Mouse (Mus musculus): ENCODE data around the gene Mboat1.

- no peak for TF ChIP-seq CTCF (IDR thresholded peaks at IDR 0.05; ENCODE audit: low read depth)
- no peak for TF ChIP-seq EP300 (IDR thresholded peaks at IDR 0.05; ENCODE audit: low read depth)
Observed at GRCm38 (mm10) chr13:30154264-30154663, 18.0 kb downstream of the Mboat1 start.
